Mouse (Mus musculus): ENCODE results near the gene Slc25a3.

DNA sequence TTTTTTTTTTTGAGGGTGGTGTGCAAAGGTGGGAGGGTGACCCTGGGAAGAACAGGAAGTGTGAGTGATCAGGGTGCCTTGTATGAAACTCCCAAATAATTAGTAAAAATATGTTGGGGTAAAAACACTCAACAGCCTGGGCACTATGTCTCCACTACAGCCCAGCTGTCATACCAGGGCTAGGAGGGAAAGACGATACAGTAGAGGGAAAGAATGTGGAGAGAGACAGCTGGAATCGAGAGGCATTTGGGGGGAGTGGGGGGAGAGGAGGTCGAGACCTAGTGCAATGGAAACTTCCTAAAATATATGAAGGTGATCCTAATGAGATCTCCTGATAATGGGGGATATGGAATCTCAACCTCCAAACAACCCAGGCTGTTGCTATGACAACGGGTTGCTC, 14.0 kb downstream of the Slc25a3 start:
- TF ChIP-seq CTCF (IDR thresholded peaks at IDR 0.05; ENCODE audit: low read depth) (no peak), EP300 (IDR thresholded peaks at IDR 0.05; ENCODE audit: low read depth) (no peak)

Data from liver, postnatal 0 days (tissue).